Mouse (Mus musculus) heart, embryonic 13.5 days (tissue): ENCODE results near the gene Kpna7. TPM values are rescaled to one million over a fixed set of nuclear protein-coding genes. Genes with fewer than 3 reads are reported as not detected.
"Not testable (repeated sequence)": the region's sequence is repeated elsewhere in the genome, so short reads cannot be mapped to it uniquely, and the experiment has no call there.

Experiments used
- ATAC-seq: fragments of 200-750 bp; cut with Nextera tagmentation; 2 replicates; pipeline ENCODE4 v1.8.0; 2017; ENCODE audit warnings: moderate TSS enrichment; ENCODE audit not compliant: insufficient number of reproducible peaks, low FRiP score, low TSS enrichment; ENCODE audit errors: extremely low read depth
- H3K27ac ChIP-seq: fragments of 300-500 bp; sonication (generic); replicated peaks from 2 replicates; pipeline ENCODE4 v1.5.1; 2015; ENCODE audit warnings: moderate library complexity, mild to moderate bottlenecking, inconsistent platforms
- H3K27me3 ChIP-seq: fragments of 300-500 bp; sonication (generic); replicated peaks from 2 replicates; pipeline ENCODE4 v1.6.1; 2015; ENCODE audit warnings: mild to moderate bottlenecking, inconsistent platforms
- H3K36me3 ChIP-seq: fragments of 300-500 bp; sonication (generic); 2 replicates; pipeline ENCODE4 v1.6.1; 2015; ENCODE audit warnings: mild to moderate bottlenecking, inconsistent platforms
- H3K4me1 ChIP-seq: fragments of 300-500 bp; sonication (generic); 2 replicates; pipeline ENCODE4 v1.6.1; 2015; ENCODE audit warnings: inconsistent platforms
- H3K4me2 ChIP-seq: fragments of 300-500 bp; sonication (generic); 2 replicates; pipeline ENCODE4 v1.6.1; 2015; ENCODE audit warnings: inconsistent platforms, mild to moderate bottlenecking, moderate library complexity
- H3K4me3 ChIP-seq: fragments of 300-500 bp; sonication (generic); 2 replicates; pipeline ENCODE4 v1.5.1; 2015; ENCODE audit warnings: moderate library complexity, mild to moderate bottlenecking, inconsistent platforms
- H3K9ac ChIP-seq: fragments of 300-500 bp; sonication (generic); 2 replicates; pipeline ENCODE4 v1.6.1; 2015; ENCODE audit warnings: inconsistent platforms, mild to moderate bottlenecking, moderate library complexity
- H3K9me3 ChIP-seq: fragments of 300-500 bp; sonication (generic); 2 replicates; pipeline ENCODE4 v1.6.1; 2016; ENCODE audit warnings: inconsistent platforms
- WGBS: fragments of 180-500 bp; shearing (Covaris S2); methylation state at CpG from one replicate; pipeline ENCODE4 v1.1.7; 2015; ENCODE audit warnings: mixed read lengths; 5-methylcytosine and 5-hydroxymethylcytosine counted together
- polyA plus RNA-seq: library from polyadenylated mRNA; unstranded; fragments of >200 nt; fragmentation: Nextera tagmentation; extraction: Ambion mirVana; gene quantifications from 2 replicates; pipeline ENCODE4 v1.2.1, GENCODE M21; 2015

Gene Kpna7
- not detected in 2 replicates for polyA plus RNA-seq

GRCm38 (mm10) chr5:145083632-145084451 lies at the start of gene Kpna7, which contains the start of gene Arpc1a:
Gene Kpna7, minus strand, starts transcription at chr5:145084030.
Gene Arpc1a, plus strand, starts transcription at chr5:145083830.
- peak within 1 kb of the TSS; percentile 89 for H3K4me3 ChIP-seq
- no peaks in the 10 kb centered on the region for H3K9me3 ChIP-seq
- peak within 1 kb of the TSS; percentile 98 for H3K9ac ChIP-seq
- peaks cover 10% of the 10 kb centered on the region for H3K4me1 ChIP-seq
- peak; percentile 92 for ATAC-seq
- peak within 1 kb of the TSS; percentile 82 for H3K27ac ChIP-seq
- WGBS, result under 1% methylated on average over 54 of the region's 54 CpGs
- peaks cover 19% of the 10 kb centered on the region for H3K36me3 ChIP-seq
- peak within 1 kb of the TSS; percentile 93 for H3K4me2 ChIP-seq
- H3K27me3 ChIP-seq, result no peaks in the 10 kb centered on the region

- ATAC-seq, result not testable (repeated sequence)
Measured at GRCm38 (mm10) chr5:145133275-145133674, 49.4 kb upstream of the Kpna7 start.

GRCm38 (mm10) chr5:145130995-145131394 lies 47.2 kb upstream of the Kpna7 start:
- H3K4me1 ChIP-seq, result peaks cover 7% of the 10 kb centered on the region; the same call in 1 of the 2 replicates
- no peak overlapping the region for H3K4me3 ChIP-seq
- no peak overlapping the region for H3K9ac ChIP-seq
- H3K27ac ChIP-seq, result no peak overlapping the region
- H3K9me3 ChIP-seq, result no peaks in the 10 kb centered on the region
- peaks cover 100% of the 10 kb centered on the region for H3K36me3 ChIP-seq
- H3K4me2 ChIP-seq, result no peak overlapping the region
- no peaks in the 10 kb centered on the region for H3K27me3 ChIP-seq
- 91% methylated on average over 3 of the region's 3 CpGs for WGBS
- ATAC-seq, result no peak

More at GRCm38 (mm10) chr5:145133275-145133674, 49.4 kb upstream of the Kpna7 start:
- H3K9me3 ChIP-seq, H3K27me3 ChIP-seq, H3K27ac ChIP-seq, H3K9ac ChIP-seq, H3K4me2 ChIP-seq, H3K4me3 ChIP-seq: not testable (repeated sequence)
- Histone ChIP-seq H3K36me3 (peaks cover 88% of the 10 kb centered on the region), H3K4me1 (peaks cover 17% of the 10 kb centered on the region)
- WGBS, result 86% methylated on average over 6 of the region's 6 CpGs

- Histone ChIP-seq H3K27ac (no peak overlapping the region; the same call in 1 of the 2 replicates), H3K36me3 (peaks cover 100% of the 10 kb centered on the region), H3K27me3 (no peaks in the 10 kb centered on the region), H3K9ac (no peak overlapping the region), H3K4me2 (no peak overlapping the region), H3K4me3 (no peak overlapping the region), H3K9me3 (no peaks in the 10 kb centered on the region), H3K4me1 (peaks cover 7% of the 10 kb centered on the region; the same call in 1 of the 2 replicates)
- WGBS, result 74% methylated on average over 11 of the region's 11 CpGs
- ATAC-seq, result no peak
Measured at GRCm38 (mm10) chr5:145130191-145130590, 46.4 kb upstream of the Kpna7 start.

- ATAC-seq, H3K9ac ChIP-seq, H3K4me3 ChIP-seq, H3K4me1 ChIP-seq, H3K4me2 ChIP-seq, H3K27ac ChIP-seq, H3K27me3 ChIP-seq, H3K9me3 ChIP-seq: not testable (repeated sequence)
- WGBS, result 80% methylated on average over 6 of the region's 6 CpGs
- H3K36me3 ChIP-seq, result peaks cover 100% of the 10 kb centered on the region
Measured at GRCm38 (mm10) chr5:145129773-145130172, 45.9 kb upstream of the Kpna7 start.

- no peak for ATAC-seq
- WGBS, result 84% methylated on average over 4 of the region's 4 CpGs
- Histone ChIP-seq H3K4me2 (no peak overlapping the region), H3K4me1 (peaks cover 6% of the 10 kb centered on the region; the same call in 1 of the 2 replicates), H3K4me3 (no peak overlapping the region), H3K9me3 (no peaks in the 10 kb centered on the region), H3K36me3 (peaks cover 100% of the 10 kb centered on the region), H3K27me3 (no peaks in the 10 kb centered on the region), H3K27ac (no peak overlapping the region; the same call in 1 of the 2 replicates), H3K9ac (no peak overlapping the region)
Measured at GRCm38 (mm10) chr5:145129124-145129523, 45.3 kb upstream of the Kpna7 start.

GRCm38 (mm10) chr5:145126580-145126979 lies 42.8 kb upstream of the Kpna7 start:
- 88% methylated on average over 9 of the region's 9 CpGs for WGBS
- no peak for ATAC-seq

GRCm38 (mm10) chr5:145123396-145123795 lies 39.6 kb upstream of the Kpna7 start:
- no peak for ATAC-seq

More at GRCm38 (mm10) chr5:145126580-145126979, 42.8 kb upstream of the Kpna7 start:
- Histone ChIP-seq H3K27me3 (no peaks in the 10 kb centered on the region), H3K4me3 (no peak overlapping the region), H3K4me1 (peaks cover 10% of the 10 kb centered on the region), H3K9ac (no peak overlapping the region), H3K36me3 (peaks cover 100% of the 10 kb centered on the region), H3K27ac (no peak overlapping the region), H3K4me2 (no peak overlapping the region), H3K9me3 (no peaks in the 10 kb centered on the region)

GRCm38 (mm10) chr5:145120921-145121320 lies 37.1 kb upstream of the Kpna7 start:
- peak overlapping the region; percentile 36; the same call in 1 of the 2 replicates for H3K27ac ChIP-seq
- H3K4me2 ChIP-seq, result no peak overlapping the region

More at GRCm38 (mm10) chr5:145123396-145123795, 39.6 kb upstream of the Kpna7 start:
- no peak overlapping the region for H3K4me2 ChIP-seq
- H3K9me3 ChIP-seq, result 0 out of 2 replicates have a peak, but pooled peaks cover 4% of the 10 kb centered on the region
- H3K27ac ChIP-seq, result no peak overlapping the region
- H3K4me3 ChIP-seq, result no peak overlapping the region
- H3K4me1 ChIP-seq, result peaks cover 21% of the 10 kb centered on the region
- H3K9ac ChIP-seq, result no peak overlapping the region
- WGBS, result 92% methylated on average over 19 of the region's 19 CpGs
- peaks cover 82% of the 10 kb centered on the region for H3K36me3 ChIP-seq
- no peaks in the 10 kb centered on the region for H3K27me3 ChIP-seq

GRCm38 (mm10) chr5:145119385-145119784 lies 35.6 kb upstream of the Kpna7 start:
- Histone ChIP-seq H3K4me2 (no peak overlapping the region), H3K4me3 (no peak overlapping the region), H3K9ac (no peak overlapping the region), H3K36me3 (peaks cover 51% of the 10 kb centered on the region), H3K9me3 (0 out of 2 replicates have a peak, but pooled peaks cover 4% of the 10 kb centered on the region), H3K27ac (no peak overlapping the region), H3K4me1 (peaks cover 58% of the 10 kb centered on the region), H3K27me3 (no peaks in the 10 kb centered on the region)
- 89% methylated on average over 2 of the region's 2 CpGs for WGBS
- ATAC-seq, result no peak

More at GRCm38 (mm10) chr5:145120921-145121320, 37.1 kb upstream of the Kpna7 start:
- Histone ChIP-seq H3K4me3 (no peak overlapping the region), H3K9me3 (0 out of 2 replicates have a peak, but pooled peaks cover 4% of the 10 kb centered on the region), H3K36me3 (peaks cover 67% of the 10 kb centered on the region), H3K9ac (peak overlapping the region; percentile 16; the same call in 1 of the 2 replicates), H3K4me1 (peaks cover 45% of the 10 kb centered on the region), H3K27me3 (no peaks in the 10 kb centered on the region)
- 55% methylated on average over 7 of the region's 7 CpGs for WGBS
- no peak for ATAC-seq

- H3K36me3 ChIP-seq, result peaks cover 42% of the 10 kb centered on the region
- H3K9ac ChIP-seq, result no peak overlapping the region
- peaks cover 62% of the 10 kb centered on the region for H3K4me1 ChIP-seq
- H3K4me2 ChIP-seq, result no peak overlapping the region
- H3K27ac ChIP-seq, result no peak overlapping the region
- no peak overlapping the region for H3K4me3 ChIP-seq
- no peak for ATAC-seq
- no peaks in the 10 kb centered on the region for H3K27me3 ChIP-seq
- 0 out of 2 replicates have a peak, but pooled peaks cover 4% of the 10 kb centered on the region for H3K9me3 ChIP-seq
- 82% methylated on average over 5 of the region's 5 CpGs for WGBS
Measured at GRCm38 (mm10) chr5:145118461-145118860, 34.6 kb upstream of the Kpna7 start.
